Mouse (Mus musculus) embryonic facial prominence, embryonic 11.5 days (tissue): ENCODE measurements at regions not wholly inside any gene's neighbourhood (a gene's known extent, or its start where the extent isn't known, plus 50 kb on each side); places are given as distances from the start of the nearest gene placed in this dataset.
A peak's percentile ranks its signal among the peaks of the same experiment; 100 is the strongest.

ENCODE experiments used
- ATAC-seq: fragments of 200-750 bp; cut with Nextera tagmentation; replicated peaks from 2 replicates; pipeline ENCODE4 v1.8.0; 2017; ENCODE audit warnings: low read depth; ENCODE audit not compliant: insufficient number of reproducible peaks, low FRiP score, low TSS enrichment
- DNase-seq: peaks from one replicate; pipeline ENCODE4 v3.0.0-alpha.2; 2015; ENCODE audit warnings: low spot score
- H3K27ac ChIP-seq: fragments of 300-500 bp; sonication (generic); replicated peaks from 2 replicates; pipeline ENCODE4 v1.5.1; 2014; ENCODE audit warnings: mild to moderate bottlenecking, low read depth, low read length, control low read depth
- H3K27me3 ChIP-seq: fragments of 300-500 bp; sonication (generic); 2 replicates; pipeline ENCODE4 v1.6.1; 2014; ENCODE audit warnings: mild to moderate bottlenecking, low read length, moderate library complexity, mixed read lengths; ENCODE audit not compliant: control insufficient read depth, insufficient read depth
- H3K36me3 ChIP-seq: fragments of 300-500 bp; sonication (generic); replicated peaks from 2 replicates; pipeline ENCODE4 v1.6.1; 2014; ENCODE audit warnings: low read depth, mild to moderate bottlenecking, low read length, moderate library complexity, mixed read lengths; ENCODE audit not compliant: control insufficient read depth, insufficient read depth
- H3K4me1 ChIP-seq: fragments of 300-500 bp; sonication (generic); 2 replicates; pipeline ENCODE4 v1.6.1; 2014; ENCODE audit warnings: low read length, mixed read lengths; ENCODE audit not compliant: control insufficient read depth, insufficient read depth
- H3K4me2 ChIP-seq: fragments of 300-500 bp; sonication (generic); 2 replicates; pipeline ENCODE4 v1.6.1; 2014; ENCODE audit warnings: low read depth, mild to moderate bottlenecking, control low read depth, low read length, moderate library complexity
- H3K4me3 ChIP-seq: fragments of 300-500 bp; sonication (generic); 2 replicates; pipeline ENCODE4 v1.5.1; 2014; ENCODE audit warnings: low read depth, low read length, control low read depth
- H3K9ac ChIP-seq: fragments of 300-500 bp; sonication (generic); replicated peaks from 2 replicates; pipeline ENCODE4 v1.6.1; 2014; ENCODE audit warnings: mild to moderate bottlenecking, control low read depth, low read length
- H3K9me3 ChIP-seq: fragments of 300-500 bp; sonication (generic); replicated peaks from 2 replicates; pipeline ENCODE4 v1.6.1; 2016; ENCODE audit warnings: mild to moderate bottlenecking, low read length, inconsistent platforms, mixed read lengths; ENCODE audit not compliant: control insufficient read depth
- WGBS: fragments of 180-500 bp; shearing (Covaris S2); extraction: QIAGEN DNeasy Blood & Tissue Kit; methylation state at CpG from one replicate; pipeline ENCODE4 v1.1.7; 2014; 5-methylcytosine and 5-hydroxymethylcytosine counted together

GRCm38 (mm10) chr9:30848249-30848648 is 74.0 kb downstream of the Adamts15 start:
- no peaks in the 10 kb centered on the region for H3K36me3 ChIP-seq
- H3K4me3 ChIP-seq = no peak overlapping the region
- H3K9ac ChIP-seq = no peak overlapping the region
- H3K27me3 ChIP-seq = no peaks in the 10 kb centered on the region
- 41% methylated on average over 1 of the region's 1 CpGs for WGBS
- DNase-seq = no peak
- H3K27ac ChIP-seq = no peak overlapping the region
- no peaks in the 10 kb centered on the region; the same call in 1 of the 2 replicates for H3K4me1 ChIP-seq
- no peak for ATAC-seq
- H3K9me3 ChIP-seq = no peaks in the 10 kb centered on the region
- H3K4me2 ChIP-seq = no peak overlapping the region

- H3K27ac ChIP-seq = no peak overlapping the region
Measured at GRCm38 (mm10) chr9:30845609-30846290, 76.5 kb downstream of the Adamts15 start.

DNA sequence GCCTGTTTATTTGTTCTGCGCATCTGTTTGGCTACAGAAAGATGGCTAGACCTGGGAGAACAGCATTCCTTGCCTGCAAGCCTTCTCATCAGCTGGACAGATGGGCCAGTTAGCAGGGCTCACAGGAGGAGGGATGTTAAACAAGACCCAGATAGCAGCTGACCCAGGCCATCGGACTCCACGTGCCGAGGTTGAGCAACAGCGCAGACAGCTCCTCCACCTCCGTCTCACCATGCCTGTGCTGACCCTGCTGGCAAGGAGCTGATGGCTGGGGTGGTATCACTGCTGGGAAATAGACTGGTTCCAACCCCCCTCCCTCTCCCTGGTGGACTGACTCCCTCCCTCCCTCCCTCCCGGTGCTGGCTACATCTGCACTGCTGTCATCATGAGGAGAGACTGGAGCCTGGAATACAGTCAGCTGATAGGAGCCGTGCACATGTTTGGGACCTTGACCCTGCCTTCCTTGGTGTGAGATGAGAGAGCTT is 78.1 kb downstream of the Adamts15 start:
- WGBS = 54% methylated on average over 8 of the region's 8 CpGs
- DNase-seq = no peak

More at GRCm38 (mm10) chr9:30845609-30846290, 76.5 kb downstream of the Adamts15 start:
- no peaks in the 10 kb centered on the region for H3K36me3 ChIP-seq
- no peaks in the 10 kb centered on the region for H3K9me3 ChIP-seq
- H3K4me2 ChIP-seq = no peak overlapping the region
- H3K4me1 ChIP-seq = no peaks in the 10 kb centered on the region; the same call in 1 of the 2 replicates
- H3K27me3 ChIP-seq = no peaks in the 10 kb centered on the region
- ATAC-seq = no peak
- H3K4me3 ChIP-seq = no peak overlapping the region
- DNase-seq = no peak
- H3K9ac ChIP-seq = no peak overlapping the region
- WGBS = 62% methylated on average over 10 of the region's 10 CpGs

DNA sequence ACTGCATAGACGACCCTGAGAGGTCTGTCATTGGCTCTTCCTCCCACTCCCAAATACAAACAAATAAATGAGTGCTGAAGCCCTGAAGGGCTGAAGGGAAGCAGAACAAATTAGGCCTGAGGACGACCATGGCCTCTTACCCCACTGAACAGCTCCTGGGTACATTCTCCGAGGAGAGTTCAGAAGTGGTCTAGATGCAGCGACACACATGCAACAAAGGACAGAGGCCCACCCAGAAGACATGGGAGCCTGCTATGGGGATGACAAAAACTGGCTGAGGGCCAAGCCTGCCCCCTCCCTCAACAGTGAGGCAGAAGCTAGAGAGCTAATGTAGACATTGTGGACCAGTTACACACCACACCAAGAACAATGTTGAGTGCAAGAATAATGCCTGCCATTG is 87.3 kb downstream of the Adamts15 start:
- H3K4me1 ChIP-seq = 0 out of 2 replicates have a peak, but pooled peaks cover 3% of the 10 kb centered on the region
- DNase-seq = peak; percentile 42
- peak; percentile 75 for ATAC-seq
- no peak overlapping the region for H3K4me3 ChIP-seq
- H3K36me3 ChIP-seq = no peaks in the 10 kb centered on the region
- H3K9me3 ChIP-seq = no peaks in the 10 kb centered on the region
- no peaks in the 10 kb centered on the region for H3K27me3 ChIP-seq
- H3K27ac ChIP-seq = peak overlapping the region; percentile 80
- no peak overlapping the region for H3K4me2 ChIP-seq
- H3K9ac ChIP-seq = no peak overlapping the region
- WGBS = 18% methylated on average over 4 of the region's 4 CpGs

More for the DNA sequence above, 78.1 kb downstream of the Adamts15 start:
- Histone ChIP-seq H3K4me3 (no peak overlapping the region), H3K9ac (no peak overlapping the region), H3K9me3 (no peaks in the 10 kb centered on the region), H3K36me3 (no peaks in the 10 kb centered on the region), H3K27ac (no peak overlapping the region), H3K4me1 (no peaks in the 10 kb centered on the region; the same call in 1 of the 2 replicates), H3K4me2 (no peak overlapping the region), H3K27me3 (no peaks in the 10 kb centered on the region)
- ATAC-seq = 0 out of 2 replicates have a peak, but pooled peaks have one; percentile 14

GRCm38 (mm10) chr9:30834565-30834905 is 87.7 kb downstream of the Adamts15 start:
- Histone ChIP-seq H3K27me3 (no peaks in the 10 kb centered on the region), H3K9me3 (no peaks in the 10 kb centered on the region), H3K4me3 (no peak overlapping the region), H3K4me1 (0 out of 2 replicates have a peak, but pooled peaks cover 3% of the 10 kb centered on the region), H3K36me3 (no peaks in the 10 kb centered on the region), H3K9ac (no peak overlapping the region), H3K4me2 (no peak overlapping the region), H3K27ac (peak overlapping the region; percentile 83)
- WGBS = 24% methylated on average over 10 of the region's 10 CpGs
- peak; percentile 87 for DNase-seq
- peak; percentile 68 for ATAC-seq

DNA sequence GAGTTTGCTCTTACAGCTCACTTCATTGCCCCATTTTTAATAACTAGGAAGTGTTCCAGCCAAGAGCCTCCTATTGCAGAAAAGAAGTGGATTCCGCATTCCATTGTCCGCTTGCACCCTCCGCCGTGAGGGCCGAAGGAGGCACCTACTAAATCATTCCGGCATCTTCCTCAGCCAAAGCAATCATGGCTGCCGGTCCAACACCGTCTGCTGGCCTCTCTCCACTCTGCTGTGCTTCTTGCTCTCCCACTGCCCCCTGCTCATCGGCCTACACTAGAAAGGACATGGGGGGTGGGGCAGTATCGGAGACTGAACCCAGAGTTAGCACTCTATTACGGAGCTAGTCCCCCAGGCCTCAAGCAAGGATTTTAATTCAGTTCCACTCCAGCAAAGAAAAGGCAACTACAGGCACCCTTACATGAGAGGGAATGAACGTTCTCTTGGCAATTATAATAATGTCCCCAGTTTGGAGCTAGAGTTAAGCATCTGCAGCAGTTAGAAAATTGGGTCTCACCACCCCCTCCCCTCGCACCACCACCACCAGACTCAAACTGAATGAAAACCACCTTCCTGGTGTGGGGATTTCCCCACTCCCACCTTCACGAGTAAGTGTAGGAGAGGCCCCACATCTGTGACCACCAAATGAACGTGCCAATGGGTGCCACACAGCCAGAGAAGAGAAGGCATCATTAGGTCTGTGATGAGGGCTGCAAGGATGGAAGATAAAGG is 88.3 kb downstream of the Adamts15 start:
- H3K9me3 ChIP-seq = no peaks in the 10 kb centered on the region
- H3K27ac ChIP-seq = peak overlapping the region; percentile 83
- peak; percentile 57 for ATAC-seq
- no peaks in the 10 kb centered on the region for H3K27me3 ChIP-seq
- no peak overlapping the region for H3K4me2 ChIP-seq
- H3K4me1 ChIP-seq = 0 out of 2 replicates have a peak, but pooled peaks cover 3% of the 10 kb centered on the region
- no peak overlapping the region for H3K9ac ChIP-seq
- 55% methylated on average over 15 of the region's 15 CpGs for WGBS
- peak; percentile 57 for DNase-seq
- H3K36me3 ChIP-seq = no peaks in the 10 kb centered on the region
- H3K4me3 ChIP-seq = no peak overlapping the region

- Histone ChIP-seq H3K9me3 (no peaks in the 10 kb centered on the region), H3K4me1 (no peaks in the 10 kb centered on the region), H3K4me3 (no peak overlapping the region), H3K27ac (no peak overlapping the region), H3K9ac (no peak overlapping the region), H3K4me2 (no peak overlapping the region), H3K36me3 (no peaks in the 10 kb centered on the region), H3K27me3 (no peaks in the 10 kb centered on the region)
- WGBS = 84% methylated on average over 3 of the region's 3 CpGs
- ATAC-seq (no peak), DNase-seq (no peak)
Measured at GRCm38 (mm10) chr9:30829158-30829870, 92.9 kb downstream of the Adamts15 start.
